Mouse (Mus musculus) cerebellum, adult 2 months (tissue): ENCODE measurements around the gene Nwd2. TPM values are rescaled to one million over a fixed set of nuclear protein-coding genes. Genes with fewer than 3 reads are reported as not detected.

ENCODE experiments used
- DNase-seq, 2 experiments: peaks; one replicate each; pipeline ENCODE4 v3.0.0; 2021
- H3K27ac ChIP-seq: fragments of 200-500 bp; 2 replicates; pipeline ENCODE4 v1.5.1; 2012; ENCODE audit warnings: low read length, control low read depth, inconsistent platforms; ENCODE audit not compliant: insufficient read depth
- H3K27me3 ChIP-seq: fragments of 200-500 bp; 2 replicates; pipeline ENCODE4 v1.6.1; 2012; ENCODE audit warnings: inconsistent platforms, mild to moderate bottlenecking, low read length, moderate library complexity; ENCODE audit not compliant: control insufficient read depth, insufficient read depth
- H3K4me1 ChIP-seq: fragments of 200-500 bp; 2 replicates; pipeline ENCODE4 v1.6.1; 2011; ENCODE audit warnings: low read length; ENCODE audit not compliant: control insufficient read depth, insufficient read depth
- H3K4me3 ChIP-seq: fragments of 200-500 bp; replicated peaks from 2 replicates; pipeline ENCODE3; 2011; ENCODE audit warnings: mild to moderate bottlenecking, low read depth, low read length, control low read depth; ENCODE audit not compliant: insufficient read depth
- CTCF ChIP-seq: fragments of 200-500 bp; IDR thresholded peaks from 2 replicates; pipeline ENCODE4 v1.5.1; 2011; ENCODE audit warnings: low read depth, mild to moderate bottlenecking, control low read depth, low read length, moderate library complexity, borderline replicate concordance; ENCODE audit not compliant: insufficient read depth
- POLR2A ChIP-seq: fragments of 200-500 bp; IDR thresholded peaks from 2 replicates; pipeline ENCODE4 v1.6.1; 2011; ENCODE audit warnings: low read length, control low read depth, borderline replicate concordance; ENCODE audit not compliant: insufficient read depth
- WGBS: fragments of 180-500 bp; shearing (Covaris S2); methylation state at CpG from one replicate; pipeline ENCODE4 v1.1.7; 2018; 5-methylcytosine and 5-hydroxymethylcytosine counted together
- polyA plus RNA-seq: library from polyadenylated mRNA; depleted of rRNA; stranded (reverse); fragments of >200 nt; gene quantifications from 2 replicates; pipeline ENCODE4 v1.2.3, GENCODE M21; 2012

Nwd2 gene
- polyA plus RNA-seq, 1 experiment: 5.2 TPM

GRCm38 (mm10) chr5:63817270-63817669, 168.4 kb downstream of the Nwd2 start:
- TF ChIP-seq CTCF (no peak), POLR2A (no peak)
- Histone ChIP-seq H3K4me1 (no peaks in the 10 kb centered on the region), H3K4me3 (no peak overlapping the region), H3K27me3 (no peaks in the 10 kb centered on the region; the same call in 1 of the 2 replicates), H3K27ac (no peak overlapping the region)
- WGBS: 33% methylated on average over 5 of the region's 5 CpGs
- DNase-seq: no peak

- DNase-seq: no peak
- WGBS: 45% methylated on average over 4 of the region's 4 CpGs
- H3K4me1 ChIP-seq: no peaks in the 10 kb centered on the region
- H3K27me3 ChIP-seq: no peaks in the 10 kb centered on the region
- no peak for TF ChIP-seq CTCF
- no peak for TF ChIP-seq POLR2A
- no peak overlapping the region for H3K4me3 ChIP-seq
- H3K27ac ChIP-seq: no peak overlapping the region
Measured at GRCm38 (mm10) chr5:63818975-63819374, 170.1 kb downstream of the Nwd2 start.

- TF ChIP-seq POLR2A (no peak), CTCF (no peak)
- 68% methylated on average over 6 of the region's 6 CpGs for WGBS
- Histone ChIP-seq H3K4me3 (no peak overlapping the region), H3K27ac (no peak overlapping the region), H3K4me1 (no peaks in the 10 kb centered on the region), H3K27me3 (no peaks in the 10 kb centered on the region)
- no peak for DNase-seq
Measured at GRCm38 (mm10) chr5:63819519-63819918, 170.6 kb downstream of the Nwd2 start.

- no peak overlapping the region for H3K27ac ChIP-seq
- H3K27me3 ChIP-seq: no peaks in the 10 kb centered on the region
- WGBS: 82% methylated on average over 5 of the region's 5 CpGs
- H3K4me3 ChIP-seq: no peak overlapping the region
- no peak for DNase-seq
- H3K4me1 ChIP-seq: no peaks in the 10 kb centered on the region
- TF ChIP-seq CTCF (no peak), POLR2A (no peak)
Measured at GRCm38 (mm10) chr5:63821176-63821575, 172.3 kb downstream of the Nwd2 start.

GRCm38 (mm10) chr5:63821860-63822259, 173.0 kb downstream of the Nwd2 start:
- TF ChIP-seq POLR2A: no peak
- no peak for TF ChIP-seq CTCF
- Histone ChIP-seq H3K27me3 (no peaks in the 10 kb centered on the region), H3K27ac (no peak overlapping the region), H3K4me3 (no peak overlapping the region), H3K4me1 (no peaks in the 10 kb centered on the region)
- WGBS: 85% methylated on average over 8 of the region's 8 CpGs
- no peak for DNase-seq

- WGBS: 68% methylated on average over 10 of the region's 10 CpGs
- no peak overlapping the region for H3K4me3 ChIP-seq
- H3K27ac ChIP-seq: no peak overlapping the region
- no peak for DNase-seq
- H3K27me3 ChIP-seq: no peaks in the 10 kb centered on the region
- TF ChIP-seq CTCF (no peak), POLR2A (no peak)
- no peaks in the 10 kb centered on the region for H3K4me1 ChIP-seq
Measured at GRCm38 (mm10) chr5:63823362-63824332, 174.7 kb downstream of the Nwd2 start.

- H3K27ac ChIP-seq: no peak overlapping the region
- WGBS: 88% methylated on average over 8 of the region's 8 CpGs
- no peak overlapping the region for H3K4me3 ChIP-seq
- no peak for DNase-seq
- TF ChIP-seq CTCF: no peak
- TF ChIP-seq POLR2A: no peak
- no peaks in the 10 kb centered on the region for H3K4me1 ChIP-seq
- H3K27me3 ChIP-seq: no peaks in the 10 kb centered on the region
Measured at GRCm38 (mm10) chr5:63824599-63825350, 175.9 kb downstream of the Nwd2 start.
